Mouse (Mus musculus): Measurements from ENCODE around the gene Tmc6.
A peak's percentile ranks its signal among the peaks of the same experiment; 100 is the strongest.

Tmc6 gene

DNA sequence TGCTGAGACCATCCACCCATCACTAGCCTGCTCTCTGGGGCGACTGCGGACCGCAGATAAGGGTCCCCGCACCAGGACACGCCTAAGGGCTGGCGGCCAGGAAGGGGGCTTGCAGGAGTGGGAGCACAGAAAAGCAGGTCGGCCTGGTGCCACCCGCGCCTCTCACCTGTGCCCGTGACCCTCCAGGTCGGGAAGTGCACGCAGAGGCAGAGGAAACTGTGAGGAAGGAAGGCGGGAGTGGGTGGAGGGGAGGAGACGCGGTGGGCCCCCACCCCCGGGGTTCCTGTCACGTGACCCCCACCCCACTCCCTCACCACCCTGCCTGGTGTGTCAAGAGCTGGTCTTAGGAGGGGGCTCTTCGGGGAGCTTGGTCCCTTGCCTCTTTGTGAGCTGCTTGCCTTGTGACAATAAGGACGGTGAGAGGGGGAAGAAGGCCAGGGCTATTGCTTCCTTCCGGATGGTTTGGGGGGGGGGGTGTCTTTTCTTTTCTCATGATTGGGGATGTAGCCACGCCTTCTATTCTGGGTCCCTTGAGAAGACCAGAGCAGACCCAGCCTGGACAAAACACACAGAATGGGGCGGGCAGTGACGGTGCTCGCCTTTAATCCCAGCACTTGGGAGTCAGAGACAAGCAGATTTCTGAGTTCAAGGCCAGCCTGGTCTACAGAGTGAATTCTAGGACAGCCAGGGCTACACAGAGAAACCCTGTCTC lies at the start of gene Tmc6, which contains the start of gene Tmc8:
TSS of gene Tmc6 (minus strand) at position 206 of the 712 bp plus-strand sequence.
TSS of gene Tmc8 (plus strand) at position 84 of the 712 bp plus-strand sequence.
- peak; percentile 61 to 67 for DNase-seq

GRCm38 (mm10) chr11:117830401-117830800 lies 48.4 kb upstream of the Tmc6 start:
- peak in 1 of 2 experiments; percentile 23 for DNase-seq

DNA sequence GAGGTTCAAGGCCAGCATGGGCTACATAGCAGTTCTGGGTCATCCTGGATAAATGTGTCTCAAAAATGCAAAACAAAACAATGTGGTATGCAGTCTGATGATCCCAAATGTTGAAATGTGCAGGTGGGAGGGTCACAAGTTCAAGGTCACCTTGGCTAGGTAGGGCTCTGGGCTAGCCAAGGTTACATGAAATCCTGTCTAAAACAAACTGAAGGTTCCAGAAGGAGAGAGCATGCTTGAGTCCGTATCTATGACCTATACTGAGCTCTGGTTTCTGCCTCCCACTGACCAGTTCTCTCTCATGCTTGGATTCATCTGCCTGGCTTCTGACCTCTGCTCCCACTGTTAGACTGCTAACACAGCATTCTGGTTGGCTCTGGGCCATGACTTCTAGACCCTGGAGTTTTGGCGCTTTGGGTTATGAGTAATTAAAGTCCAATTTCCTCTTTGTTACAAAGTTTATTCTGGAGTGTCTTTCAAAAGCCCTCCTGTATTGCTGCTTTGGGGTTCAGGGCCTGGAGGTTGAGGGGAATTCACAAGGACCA lies 47.7 kb upstream of the Tmc6 start:
- DNase-seq, result peak; percentile 93 to 95

GRCm38 (mm10) chr11:117828888-117829604 lies 47.0 kb upstream of the Tmc6 start:
- peak; percentile 68 to 71 for DNase-seq

- DNase-seq, result peak; percentile 67 to 80
Observed at GRCm38 (mm10) chr11:117828149-117828887, 46.3 kb upstream of the Tmc6 start.

DNA sequence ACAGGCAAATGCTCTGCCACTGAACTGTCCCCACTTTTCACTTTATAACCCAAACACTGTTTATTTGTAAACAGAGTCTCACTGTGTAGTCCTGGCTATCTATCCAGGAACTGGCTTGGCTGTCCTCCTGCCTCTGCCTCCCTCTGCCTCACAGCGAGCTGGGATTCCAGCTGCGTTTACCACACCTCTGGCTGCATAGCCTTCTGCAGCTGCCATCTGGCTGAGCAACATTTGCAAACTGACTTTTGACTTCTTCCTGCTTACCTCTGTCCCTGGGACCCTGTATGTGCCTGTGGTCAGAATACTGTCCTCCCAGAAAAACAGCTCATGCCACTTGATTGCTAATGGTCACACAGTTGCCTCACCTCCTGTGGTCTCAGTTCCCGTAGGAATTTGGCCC lies 45.4 kb upstream of the Tmc6 start:
- no peak for DNase-seq

- no peak for DNase-seq
Observed at GRCm38 (mm10) chr11:117826916-117827315, 44.9 kb upstream of the Tmc6 start.

DNA sequence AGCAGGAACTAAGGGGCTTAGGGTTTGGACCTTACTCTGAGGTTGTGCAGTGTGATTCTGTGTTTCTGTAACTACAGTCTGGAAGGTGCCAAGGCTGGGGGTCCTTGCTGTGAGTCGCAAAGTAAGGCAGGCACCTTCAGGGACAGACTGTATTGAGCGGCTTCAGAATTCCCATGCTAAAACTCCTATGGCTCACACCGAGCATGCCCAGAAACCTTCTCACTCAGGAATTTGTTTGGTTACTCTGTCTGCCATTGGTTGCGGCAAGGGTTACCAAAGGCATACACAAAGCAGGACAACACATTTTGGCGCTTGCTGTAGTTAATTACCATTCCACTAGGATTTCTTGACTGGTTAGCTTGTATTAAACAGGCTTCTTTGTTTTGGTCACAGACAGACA lies 44.2 kb upstream of the Tmc6 start:
- peak in 1 of 2 experiments; percentile 37 for DNase-seq

DNA sequence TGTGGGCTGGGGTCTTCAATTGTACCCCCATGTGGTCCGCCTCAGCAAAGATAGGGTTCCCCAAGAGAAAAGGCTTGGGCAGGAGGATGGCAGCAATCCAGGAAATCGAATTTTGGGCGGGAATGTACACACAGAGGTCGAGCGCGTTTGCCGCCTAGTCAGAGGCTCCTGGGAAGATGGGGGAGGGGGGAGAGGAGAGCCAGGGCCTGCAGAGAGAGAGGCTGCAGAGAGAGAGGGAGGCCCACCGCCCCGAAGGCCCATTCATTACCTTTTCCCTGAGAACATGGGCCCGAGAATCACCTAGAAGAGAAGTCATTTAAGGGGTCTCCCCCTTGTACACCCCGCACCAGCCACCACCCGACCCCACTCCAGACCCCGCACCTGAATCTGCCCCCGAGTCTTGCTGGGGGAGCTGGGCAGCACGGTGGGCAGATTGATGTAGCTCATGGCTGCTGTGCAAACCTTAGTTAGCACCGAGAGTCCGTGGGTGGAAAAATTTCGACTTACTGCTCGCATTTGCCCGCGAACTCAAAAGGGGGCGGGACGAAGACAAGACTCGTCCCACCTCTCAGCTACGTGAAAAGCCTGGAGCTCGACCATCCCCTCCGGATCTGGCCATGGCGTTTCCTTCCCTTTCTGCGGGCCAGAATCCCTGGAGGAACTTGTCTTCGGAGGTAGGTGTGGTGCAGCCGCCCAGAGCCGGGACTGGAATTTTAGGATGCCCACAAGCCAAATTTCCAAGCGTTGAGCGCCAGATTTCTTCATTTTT lies 43.5 kb upstream of the Tmc6 start, which contains the start of the genes Afmid and Tk1:
TSS of gene Afmid (plus strand) at position 592 of the 769 bp plus-strand sequence.
TSS of gene Tk1 (minus strand) at position 760 of the 769 bp plus-strand sequence.
- DNase-seq, result peak; percentile 90

DNA sequence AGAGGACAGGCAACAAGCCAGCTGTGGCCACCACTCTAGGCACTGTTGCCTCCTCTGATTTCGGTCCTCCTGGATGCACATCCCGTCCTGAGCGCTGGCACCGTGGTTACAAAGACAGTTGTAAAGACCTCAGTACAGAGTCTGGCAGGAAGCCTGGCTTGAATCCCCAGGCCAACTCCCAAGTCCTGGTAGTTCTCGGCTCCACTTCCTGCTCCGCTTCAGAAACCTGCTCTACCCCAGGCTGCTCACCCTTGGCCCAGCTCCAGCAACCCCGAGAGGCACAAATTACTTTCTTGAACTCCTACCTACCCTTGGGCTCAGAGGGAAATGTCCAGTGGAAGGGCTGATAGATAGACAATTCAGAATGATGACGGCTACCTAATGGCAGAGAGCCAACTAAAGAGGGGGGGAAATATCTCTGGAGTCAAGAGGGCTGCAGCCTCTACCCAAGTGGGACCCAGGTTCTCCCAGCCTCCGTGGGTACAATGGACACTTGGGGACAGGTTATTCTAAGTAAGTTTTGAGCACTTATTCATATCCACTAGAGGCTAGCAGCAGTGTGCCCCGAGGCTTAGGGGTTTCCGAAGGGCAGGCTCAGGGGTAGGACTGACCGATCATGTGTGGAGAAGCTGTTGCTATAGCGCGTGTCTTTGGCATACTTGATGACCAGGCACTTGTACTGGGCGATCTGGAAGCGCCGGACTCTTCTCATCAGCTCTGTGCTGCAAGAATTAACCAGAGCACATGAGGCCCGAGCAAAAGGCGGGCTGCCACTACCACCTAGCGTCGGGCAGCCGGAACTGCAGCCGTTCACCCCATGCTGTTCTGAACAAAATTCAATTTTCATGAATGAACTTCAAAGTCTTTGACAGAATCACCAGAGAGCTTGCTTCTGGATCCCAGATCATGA lies 42.3 kb upstream of the Tmc6 start:
- DNase-seq, result peak; percentile 88 to 89

GRCm38 (mm10) chr11:117823411-117823810 lies 41.4 kb upstream of the Tmc6 start:
- no peak for DNase-seq

GRCm38 (mm10) chr11:117822728-117823241 lies 40.8 kb upstream of the Tmc6 start:
- DNase-seq, result peak in 1 of 2 experiments; percentile 60

DNA sequence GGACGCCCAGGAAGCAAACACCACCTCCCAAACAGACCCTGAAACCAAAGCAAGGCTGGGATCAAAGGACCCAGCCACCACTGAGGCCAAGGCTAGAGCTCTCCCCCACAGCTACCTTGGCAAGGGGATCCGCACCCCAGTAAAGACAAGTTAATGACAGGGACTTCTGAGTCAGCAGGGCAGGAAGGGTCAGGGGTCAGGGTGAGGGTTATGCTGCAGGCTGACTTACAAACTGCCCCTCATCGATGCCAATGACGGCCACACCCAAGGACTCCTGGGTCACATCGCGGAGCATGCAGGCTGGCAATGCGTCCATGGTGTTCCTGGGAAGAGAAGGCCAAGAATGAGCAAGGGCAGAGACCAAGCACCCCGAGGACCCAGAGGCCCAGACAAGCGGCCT lies 39.9 kb upstream of the Tmc6 start:
- no peak for DNase-seq

DNA sequence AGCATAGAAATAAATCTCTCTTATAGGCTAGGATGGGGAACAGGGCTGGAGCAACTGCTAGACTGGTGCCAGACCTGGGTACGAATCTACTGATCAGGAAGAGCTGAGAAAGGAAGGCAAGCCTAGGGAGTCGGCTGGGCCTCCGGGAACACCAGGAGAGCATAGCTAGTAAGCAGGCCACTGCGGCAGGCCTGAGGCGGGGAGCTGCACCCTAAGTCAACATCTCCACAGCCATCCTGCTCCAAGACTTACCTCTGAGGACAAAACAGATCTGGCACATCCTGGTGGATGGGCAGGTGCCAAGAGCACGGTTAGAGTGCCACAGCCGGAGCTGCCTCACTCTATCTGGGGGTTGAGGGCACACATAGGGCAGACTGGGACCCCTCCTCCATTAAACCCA lies 38.2 kb upstream of the Tmc6 start:
- DNase-seq, result no peak

- no peak for DNase-seq
Observed at GRCm38 (mm10) chr11:117819095-117819494, 37.1 kb upstream of the Tmc6 start.

- DNase-seq, result no peak
Observed at GRCm38 (mm10) chr11:117816389-117816996, 34.5 kb upstream of the Tmc6 start.

GRCm38 (mm10) chr11:117815850-117816249 lies 33.9 kb upstream of the Tmc6 start:
- peak in 1 of 2 experiments; percentile 45 for DNase-seq

DNA sequence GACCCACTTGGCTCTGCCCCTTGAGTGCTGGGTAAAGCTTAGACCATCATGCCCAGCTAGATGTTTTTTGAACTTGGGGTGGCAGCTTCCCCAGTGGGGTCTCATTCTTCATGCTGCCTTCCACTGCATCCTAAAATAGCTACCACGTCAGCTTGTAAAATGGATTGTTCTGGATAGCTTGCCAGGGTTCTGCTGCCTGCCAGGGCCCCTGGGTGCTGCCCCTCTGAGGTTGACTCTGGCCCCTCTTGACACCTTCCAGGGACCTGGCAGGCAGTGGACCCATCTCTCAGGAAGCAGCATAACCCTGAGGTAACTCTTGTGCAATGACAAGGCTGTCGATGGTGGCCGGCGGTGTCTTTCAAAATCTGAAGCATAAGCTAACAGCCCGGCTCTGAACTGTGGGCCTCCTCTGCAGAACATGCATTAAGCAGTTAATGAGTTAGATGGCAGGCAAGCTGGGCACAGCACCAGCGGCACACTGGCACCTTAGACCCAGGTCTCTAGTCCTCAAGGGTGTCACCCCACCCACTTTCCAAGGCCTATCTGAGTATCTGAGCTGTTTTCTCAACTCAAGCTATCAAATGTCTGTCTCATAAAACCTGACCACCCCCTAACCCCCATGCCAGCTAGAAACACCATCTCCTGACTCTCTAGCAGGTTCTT lies 32.8 kb upstream of the Tmc6 start:
- DNase-seq, result no peak

- no peak for DNase-seq
Observed at GRCm38 (mm10) chr11:117813867-117814266, 31.9 kb upstream of the Tmc6 start.

Measured in kidney, postnatal 36 days (tissue).